Comparison of ENCODE assay signal across 1 mouse cellular context in the genomic region with DNA sequence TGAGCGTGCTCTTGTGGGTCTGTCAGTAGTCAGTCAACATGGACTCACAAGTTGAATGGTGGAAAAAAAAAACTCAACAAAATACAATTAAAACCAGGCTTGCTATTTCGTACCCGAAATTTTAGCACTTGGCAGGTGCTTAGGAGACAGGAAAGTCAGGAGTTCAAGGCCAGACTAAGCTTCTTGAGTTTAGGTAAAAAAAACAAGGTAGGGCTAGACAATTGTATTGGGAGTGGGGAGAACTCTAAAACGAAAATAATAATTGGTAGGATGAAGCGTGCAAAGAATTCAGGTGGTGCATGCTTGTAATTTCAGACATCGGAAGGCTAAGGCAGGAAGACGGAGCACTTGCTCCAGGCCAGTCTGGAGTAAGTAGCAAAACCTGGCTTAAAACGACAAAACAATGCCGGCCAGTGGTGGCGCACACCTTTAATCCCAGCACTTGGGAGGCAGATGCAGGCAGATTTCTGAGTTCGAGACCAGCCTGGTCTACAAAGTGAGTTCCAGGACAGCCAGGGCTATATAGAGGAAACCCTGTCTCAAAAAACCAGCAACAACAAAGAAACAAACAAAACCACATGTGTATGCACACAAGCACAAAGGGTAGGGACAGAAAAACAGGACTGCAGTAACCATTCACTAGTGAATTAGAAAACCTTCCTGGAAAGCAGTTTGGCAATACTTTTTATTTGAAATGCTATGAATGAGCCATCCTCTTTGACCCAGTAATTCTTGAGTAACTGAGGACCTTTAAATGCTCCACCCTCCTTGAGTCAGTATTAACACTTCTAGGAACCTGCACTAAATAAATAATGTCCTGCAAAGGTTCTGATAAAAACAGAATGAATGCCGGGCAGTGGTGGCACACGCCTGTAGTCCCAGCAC.
TF ChIP-seq lines count a peak whose summit lies in the region.

No protein-coding gene starts in this region.

TF ChIP-seq in CH12.LX, 34 proteins besides CTCF, POLR2A, EP300 and RAD21 (continued from another document):
- no peak for TF ChIP-seq SMC3 (IDR thresholded peaks at IDR 0.05; ENCODE audit: low read depth, low read length)
- TF ChIP-seq MXI1 (IDR thresholded peaks at IDR 0.05; ENCODE audit: low read depth, low read length): no peak
- TF ChIP-seq MAZ (IDR thresholded peaks at IDR 0.05; ENCODE audit: low read depth, low read length): no peak
- 0 out of 2 replicates have a peak, but pooled peaks have one; percentile 39 for TF ChIP-seq RCOR1 (conservative IDR thresholded peaks at IDR 0.05; ENCODE audit: low read depth, low read length)
- TF ChIP-seq ETS1 (conservative IDR thresholded peaks at IDR 0.05; ENCODE audit: low read depth, low read length): 0 out of 2 replicates have a peak, but pooled peaks have one; percentile 5
- TF ChIP-seq USF2 (conservative IDR thresholded peaks at IDR 0.05; ENCODE audit: low read depth, low read length): no peak
- no peak for TF ChIP-seq ZNF384 (IDR thresholded peaks at IDR 0.05; ENCODE audit: low read depth, low read length)
- TF ChIP-seq USF1 (IDR thresholded peaks at IDR 0.05; ENCODE audit: low read depth, low read length): no peak
- TF ChIP-seq CHD1 (IDR thresholded peaks at IDR 0.05; ENCODE audit: low read depth, low read length): peak; percentile 97
- no peak for TF ChIP-seq ZC3H11A (IDR thresholded peaks at IDR 0.05; ENCODE audit: low read depth, low read length)
- TF ChIP-seq BHLHE40 (IDR thresholded peaks at IDR 0.05; ENCODE audit: low read depth, low read length): no peak
- TF ChIP-seq NRF1 (IDR thresholded peaks at IDR 0.05; ENCODE audit: low read depth, low read length): no peak
- no peak; the same call in 1 of the 2 replicates for TF ChIP-seq MYC (IDR thresholded peaks at IDR 0.05; ENCODE audit: low read depth, low read length)
- TF ChIP-seq KAT2A (IDR thresholded peaks at IDR 0.05; ENCODE audit: insufficient replicate concordance, low read length): no peak
- TF ChIP-seq ZKSCAN1 (IDR thresholded peaks at IDR 0.05; ENCODE audit: borderline replicate concordance, low read depth, low read length): no peak
- TF ChIP-seq JUND (conservative IDR thresholded peaks at IDR 0.05; ENCODE audit: low read depth, low read length): no peak
- 0 out of 2 replicates have a peak, but pooled peaks have one; percentile 67 for TF ChIP-seq TBP (conservative IDR thresholded peaks at IDR 0.05; ENCODE audit: low read depth, low read length)
- TF ChIP-seq MAX (IDR thresholded peaks at IDR 0.05; ENCODE audit: low read length): no peak; the same call in 1 of the 2 replicates
- TF ChIP-seq IRF4 (IDR thresholded peaks at IDR 0.05; ENCODE audit: low read depth, low read length): no peak
- TF ChIP-seq SIN3A (IDR thresholded peaks at IDR 0.05; ENCODE audit: low read length): no peak
- no peak for TF ChIP-seq HCFC1 (IDR thresholded peaks at IDR 0.05; ENCODE audit: low read depth, low read length)
- TF ChIP-seq UBTF (IDR thresholded peaks at IDR 0.05; ENCODE audit: low read depth, low read length): no peak
